Mouse (Mus musculus): ENCODE data around the gene Ovol2.

GRCm38 (mm10) chr2:144272088-144272487, 59.9 kb downstream of the Ovol2 start:
- TF ChIP-seq MYOG (IDR thresholded peaks at IDR 0.05; ENCODE audit: control insufficient read depth, extremely low read depth, insufficient read length) (no peak), CEBPB (IDR thresholded peaks at IDR 0.05; ENCODE audit: low read depth) (no peak), CTCF (IDR thresholded peaks at IDR 0.05; ENCODE audit: control insufficient read depth, insufficient read depth, insufficient read length) (no peak), MYOD1 (IDR thresholded peaks at IDR 0.05; ENCODE audit: control insufficient read depth, insufficient read length, low read depth) (no peak)
